Mouse (Mus musculus) heart, embryonic 11.5 days (tissue): ENCODE data around the gene Pdxk. TPM values are rescaled to one million over a fixed set of nuclear protein-coding genes. Genes with fewer than 3 reads are reported as not detected.
"Not testable (repeated sequence)": the region's sequence is repeated elsewhere in the genome, so short reads cannot be mapped to it uniquely, and the experiment has no call there.

ENCODE experiments used
- ATAC-seq: fragments of 200-750 bp; cut with Nextera tagmentation; replicated peaks from 2 replicates; pipeline ENCODE4 v1.8.0; 2017; ENCODE audit warnings: moderate library complexity; ENCODE audit not compliant: insufficient number of reproducible peaks, low FRiP score, low TSS enrichment
- H3K27ac ChIP-seq: fragments of 300-500 bp; sonication (generic); 2 replicates; pipeline ENCODE4 v1.5.1; 2014; ENCODE audit warnings: mild to moderate bottlenecking, low read depth, low read length
- H3K27me3 ChIP-seq: fragments of 300-500 bp; sonication (generic); 2 replicates; pipeline ENCODE4 v1.6.1; 2014; ENCODE audit warnings: mild to moderate bottlenecking, low read length, mixed read lengths; ENCODE audit not compliant: control insufficient read depth, insufficient read depth
- H3K36me3 ChIP-seq: fragments of 300-500 bp; sonication (generic); 2 replicates; pipeline ENCODE4 v1.6.1; 2014; ENCODE audit warnings: mild to moderate bottlenecking, low read length, moderate library complexity, mixed read lengths; ENCODE audit not compliant: control insufficient read depth, insufficient read depth
- H3K4me1 ChIP-seq: fragments of 300-500 bp; sonication (generic); 2 replicates; pipeline ENCODE4 v1.6.1; 2014; ENCODE audit warnings: low read length; ENCODE audit not compliant: control insufficient read depth, insufficient read depth
- H3K4me2 ChIP-seq: fragments of 300-500 bp; sonication (generic); 2 replicates; pipeline ENCODE4 v1.6.1; 2014; ENCODE audit warnings: mild to moderate bottlenecking, moderate library complexity
- H3K4me3 ChIP-seq: fragments of 300-500 bp; sonication (generic); 2 replicates; pipeline ENCODE4 v1.5.1; 2014; ENCODE audit warnings: low read depth, low read length
- H3K9ac ChIP-seq: fragments of 300-500 bp; sonication (generic); 2 replicates; pipeline ENCODE4 v1.6.1; 2014; ENCODE audit warnings: mild to moderate bottlenecking, low read depth, low read length, moderate library complexity
- H3K9me3 ChIP-seq: fragments of 300-500 bp; sonication (generic); replicated peaks from 2 replicates; pipeline ENCODE4 v1.6.1; 2016; ENCODE audit warnings: low read length; ENCODE audit not compliant: control insufficient read depth
- WGBS: fragments of 180-500 bp; shearing (Covaris S2); extraction: QIAGEN DNeasy Blood & Tissue Kit; methylation state at CpG from one replicate; pipeline ENCODE4 v1.1.7; 2014; ENCODE audit not compliant: insufficient replicate concordance; 5-methylcytosine and 5-hydroxymethylcytosine counted together
- polyA plus RNA-seq: library from polyadenylated mRNA; unstranded; fragments of >200 nt; fragmentation: Nextera tagmentation; extraction: Ambion mirVana; gene quantifications from 2 replicates; pipeline ENCODE4 v1.2.1, GENCODE M21; 2014

Gene Pdxk
- polyA plus RNA-seq, 1 experiment from 2014 or later, result 4.3 TPM

GRCm38 (mm10) chr10:78418791-78419190 lies 46.0 kb downstream of the Pdxk start:
- no peak overlapping the region for H3K4me2 ChIP-seq
- 87% methylated on average over 2 of the region's 2 CpGs for WGBS
- no peak overlapping the region for H3K4me3 ChIP-seq
- no peaks in the 10 kb centered on the region for H3K9me3 ChIP-seq
- H3K27ac ChIP-seq, result no peak overlapping the region
- no peaks in the 10 kb centered on the region for H3K36me3 ChIP-seq
- no peak for ATAC-seq
- no peak overlapping the region for H3K9ac ChIP-seq
- no peaks in the 10 kb centered on the region for H3K27me3 ChIP-seq
- no peaks in the 10 kb centered on the region for H3K4me1 ChIP-seq

GRCm38 (mm10) chr10:78417888-78418287 lies 46.9 kb downstream of the Pdxk start:
- Histone ChIP-seq H3K27me3 (no peaks in the 10 kb centered on the region), H3K4me3 (no peak overlapping the region), H3K9ac (no peak overlapping the region), H3K4me1 (0 out of 2 replicates have a peak, but pooled peaks cover 3% of the 10 kb centered on the region), H3K9me3 (no peaks in the 10 kb centered on the region), H3K36me3 (no peaks in the 10 kb centered on the region), H3K4me2 (no peak overlapping the region), H3K27ac (no peak overlapping the region)
- 58% methylated on average over 5 of the region's 5 CpGs for WGBS
- no peak for ATAC-seq

- WGBS, result 97% methylated on average over 3 of the region's 4 CpGs
- not testable (repeated sequence) for H3K4me1 ChIP-seq, ATAC-seq
Observed at GRCm38 (mm10) chr10:78414936-78415335, 49.8 kb downstream of the Pdxk start.

GRCm38 (mm10) chr10:78413152-78413520 lies 51.6 kb downstream of the Pdxk start:
- Histone ChIP-seq H3K36me3 (peaks cover 20% of the 10 kb centered on the region), H3K4me2 (peak overlapping the region; percentile 81), H3K9ac (peak overlapping the region; percentile 52; the same call in 1 of the 2 replicates), H3K4me1 (peaks cover 7% of the 10 kb centered on the region; the same call in 1 of the 2 replicates), H3K27me3 (no peaks in the 10 kb centered on the region), H3K4me3 (peak overlapping the region; percentile 97), H3K9me3 (no peaks in the 10 kb centered on the region), H3K27ac (no peak overlapping the region)
- 44% methylated on average over 7 of the region's 7 CpGs for WGBS
- no peak for ATAC-seq

More at GRCm38 (mm10) chr10:78414936-78415335, 49.8 kb downstream of the Pdxk start:
- not testable (repeated sequence) for H3K9ac ChIP-seq, H3K4me2 ChIP-seq, H3K27me3 ChIP-seq, H3K4me3 ChIP-seq, H3K9me3 ChIP-seq, H3K27ac ChIP-seq, H3K36me3 ChIP-seq

- no peaks in the 10 kb centered on the region for H3K27me3 ChIP-seq
- ATAC-seq, result peak; percentile 83
- peak within 1 kb of the TSS; percentile 79 for H3K9ac ChIP-seq
- H3K4me1 ChIP-seq, result peaks cover 7% of the 10 kb centered on the region; the same call in 1 of the 2 replicates
- H3K4me3 ChIP-seq, result peak within 1 kb of the TSS; percentile 97
- H3K9me3 ChIP-seq, result no peaks in the 10 kb centered on the region
- peaks cover 24% of the 10 kb centered on the region for H3K36me3 ChIP-seq
- under 1% methylated on average over 69 of the region's 70 CpGs for WGBS
- H3K4me2 ChIP-seq, result peak within 1 kb of the TSS; percentile 81
- H3K27ac ChIP-seq, result peak within 1 kb of the TSS; percentile 48
Observed at GRCm38 (mm10) chr10:78412319-78413151, 52.2 kb downstream of the Pdxk start, which contains the start of gene Rrp1. Rrp1 (minus strand) TSS chr10:78413043.

GRCm38 (mm10) chr10:78411851-78412250 lies 52.9 kb downstream of the Pdxk start:
- Histone ChIP-seq H3K9ac (peak overlapping the region; percentile 79), H3K4me2 (peak overlapping the region; percentile 81), H3K27me3 (no peaks in the 10 kb centered on the region), H3K4me3 (peak overlapping the region; percentile 97), H3K9me3 (no peaks in the 10 kb centered on the region), H3K36me3 (peaks cover 24% of the 10 kb centered on the region), H3K27ac (no peak overlapping the region), H3K4me1 (peaks cover 7% of the 10 kb centered on the region; the same call in 1 of the 2 replicates)
- WGBS, result 14% methylated on average over 8 of the region's 8 CpGs
- no peak for ATAC-seq

GRCm38 (mm10) chr10:78409035-78409788 lies 55.6 kb downstream of the Pdxk start:
- Histone ChIP-seq H3K4me3 (no peak overlapping the region), H3K27ac (no peak overlapping the region), H3K36me3 (peaks cover 44% of the 10 kb centered on the region), H3K27me3 (no peaks in the 10 kb centered on the region), H3K4me1 (peaks cover 7% of the 10 kb centered on the region; the same call in 1 of the 2 replicates), H3K4me2 (no peak overlapping the region), H3K9me3 (no peaks in the 10 kb centered on the region), H3K9ac (no peak overlapping the region)
- no peak for ATAC-seq
- 87% methylated on average over 9 of the region's 9 CpGs for WGBS

GRCm38 (mm10) chr10:78407132-78407531 lies 57.6 kb downstream of the Pdxk start:
- Histone ChIP-seq H3K36me3 (peaks cover 63% of the 10 kb centered on the region), H3K4me3 (no peak overlapping the region), H3K4me2 (no peak overlapping the region), H3K27me3 (no peaks in the 10 kb centered on the region), H3K9me3 (no peaks in the 10 kb centered on the region), H3K4me1 (peaks cover 4% of the 10 kb centered on the region; the same call in 1 of the 2 replicates), H3K27ac (no peak overlapping the region), H3K9ac (no peak overlapping the region)
- 92% methylated on average over 4 of the region's 4 CpGs for WGBS
- ATAC-seq, result no peak
